Mouse (Mus musculus) midbrain, embryonic 11.5 days (tissue): ENCODE data around the gene Ror2. TPM values are rescaled to one million over a fixed set of nuclear protein-coding genes. Genes with fewer than 3 reads are reported as not detected.

Experiments
- ATAC-seq: fragments of 200-750 bp; cut with Nextera tagmentation; 2 replicates; pipeline ENCODE4 v1.8.0; 2017; ENCODE audit warnings: moderate TSS enrichment, moderate library complexity; ENCODE audit not compliant: low FRiP score
- DNase-seq: peaks from one replicate; pipeline ENCODE4 v3.0.0; 2015; ENCODE audit warnings: low spot score; ENCODE audit errors: missing footprints
- H3K27ac ChIP-seq: fragments of 300-500 bp; sonication (generic); 2 replicates; pipeline ENCODE4 v1.5.1; 2014; ENCODE audit warnings: low read depth, low read length
- H3K27me3 ChIP-seq: fragments of 300-500 bp; sonication (generic); 2 replicates; pipeline ENCODE4 v1.6.1; 2014; ENCODE audit warnings: mild to moderate bottlenecking, low read length, moderate library complexity, mixed read lengths; ENCODE audit not compliant: control insufficient read depth, insufficient read depth
- H3K36me3 ChIP-seq: fragments of 300-500 bp; sonication (generic); 2 replicates; pipeline ENCODE4 v1.6.1; 2014; ENCODE audit warnings: mild to moderate bottlenecking, low read length, moderate library complexity, mixed read lengths; ENCODE audit not compliant: control insufficient read depth, insufficient read depth
- H3K4me1 ChIP-seq: fragments of 300-500 bp; sonication (generic); 2 replicates; pipeline ENCODE4 v1.6.1; 2014; ENCODE audit warnings: low read length; ENCODE audit not compliant: control insufficient read depth, insufficient read depth
- H3K4me2 ChIP-seq: fragments of 300-500 bp; sonication (generic); 2 replicates; pipeline ENCODE4 v1.6.1; 2014; ENCODE audit warnings: mild to moderate bottlenecking, moderate library complexity
- H3K4me3 ChIP-seq: fragments of 300-500 bp; sonication (generic); 2 replicates; pipeline ENCODE4 v1.5.1; 2014; ENCODE audit warnings: low read depth, low read length
- H3K9ac ChIP-seq: fragments of 300-500 bp; sonication (generic); 2 replicates; pipeline ENCODE4 v1.6.1; 2014; ENCODE audit warnings: low read length
- H3K9me3 ChIP-seq: fragments of 300-500 bp; sonication (generic); 2 replicates; pipeline ENCODE4 v1.6.1; 2016; ENCODE audit warnings: low read length; ENCODE audit not compliant: control insufficient read depth
- WGBS: fragments of 180-500 bp; shearing (Covaris S2); extraction: QIAGEN DNeasy Blood & Tissue Kit; methylation state at CpG from one replicate; pipeline ENCODE4 v1.1.7; 2014; 5-methylcytosine and 5-hydroxymethylcytosine counted together
- polyA plus RNA-seq: library from polyadenylated mRNA; unstranded; fragments of >200 nt; fragmentation: Nextera tagmentation; extraction: Ambion mirVana; gene quantifications from 2 replicates; pipeline ENCODE4 v1.2.1, GENCODE M21; 2014

Gene Ror2
- polyA plus RNA-seq, 1 experiment from 2014 or later, result 4.8 TPM

- Histone ChIP-seq H3K36me3 (no peaks in the 10 kb centered on the region), H3K27me3 (no peaks in the 10 kb centered on the region), H3K4me3 (no peak overlapping the region), H3K4me2 (no peak overlapping the region), H3K27ac (no peak overlapping the region), H3K4me1 (no peaks in the 10 kb centered on the region), H3K9ac (no peak overlapping the region), H3K9me3 (no peaks in the 10 kb centered on the region)
- DNase-seq, result no peak
- 74% methylated on average over 6 of the region's 6 CpGs for WGBS
- no peak for ATAC-seq
Measured at GRCm38 (mm10) chr13:53248080-53248479, 37.8 kb downstream of the Ror2 start.

DNA sequence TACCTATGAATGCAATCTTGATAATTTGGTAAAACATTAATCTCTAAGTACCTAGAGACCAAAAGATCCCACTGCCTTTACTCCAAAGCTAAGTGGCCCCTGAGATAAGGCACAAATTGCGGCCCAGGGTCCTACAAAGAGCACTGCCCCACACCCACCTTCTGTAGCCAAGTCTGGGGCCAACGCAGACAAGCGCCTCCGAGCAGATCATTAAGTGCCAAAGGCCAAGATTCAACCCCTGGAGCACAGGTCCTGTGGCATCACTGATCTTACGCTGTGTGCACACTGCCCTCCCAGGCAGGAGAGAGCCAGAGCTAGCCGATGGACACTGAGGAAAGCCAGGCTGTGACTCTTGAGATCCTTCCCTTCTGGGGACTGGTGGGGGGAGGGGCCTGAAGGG lies 38.7 kb downstream of the Ror2 start:
- DNase-seq (no peak), ATAC-seq (no peak)
- Histone ChIP-seq H3K36me3 (no peaks in the 10 kb centered on the region), H3K4me1 (no peaks in the 10 kb centered on the region), H3K9ac (no peak overlapping the region), H3K4me2 (no peak overlapping the region), H3K27me3 (no peaks in the 10 kb centered on the region), H3K9me3 (no peaks in the 10 kb centered on the region), H3K4me3 (no peak overlapping the region), H3K27ac (no peak overlapping the region)
- WGBS, result 81% methylated on average over 6 of the region's 6 CpGs

DNA sequence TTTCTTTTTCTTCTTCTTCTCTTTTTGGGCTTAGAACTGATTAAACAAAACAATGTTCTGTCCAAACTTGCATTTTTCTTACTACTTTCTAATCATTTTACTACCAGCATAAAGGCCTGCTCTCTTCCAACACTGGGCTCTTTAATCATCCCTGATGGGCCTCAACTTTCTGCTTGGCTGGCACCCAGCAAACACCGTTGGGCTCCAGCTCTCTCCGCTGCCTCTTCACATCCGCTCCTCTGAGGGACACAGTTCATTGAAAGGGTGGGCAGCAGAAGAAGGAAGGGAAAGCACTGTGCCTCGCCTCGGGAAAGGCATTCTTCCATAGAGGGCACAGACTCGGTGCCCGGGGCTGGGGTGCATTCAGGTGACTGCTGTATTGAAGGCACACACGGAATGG lies 41.8 kb downstream of the Ror2 start:
- ATAC-seq, result no peak
- WGBS, result 82% methylated on average over 8 of the region's 8 CpGs
- Histone ChIP-seq H3K4me2 (no peak overlapping the region), H3K36me3 (no peaks in the 10 kb centered on the region), H3K4me3 (no peak overlapping the region), H3K27ac (no peak overlapping the region), H3K27me3 (no peaks in the 10 kb centered on the region), H3K9me3 (no peaks in the 10 kb centered on the region), H3K9ac (no peak overlapping the region), H3K4me1 (no peaks in the 10 kb centered on the region)
- DNase-seq, result no peak

GRCm38 (mm10) chr13:53237455-53237854 lies 48.5 kb downstream of the Ror2 start:
- no peak overlapping the region for H3K4me2 ChIP-seq
- no peak overlapping the region for H3K27ac ChIP-seq
- H3K36me3 ChIP-seq, result no peaks in the 10 kb centered on the region
- H3K9ac ChIP-seq, result no peak overlapping the region
- no peak overlapping the region for H3K4me3 ChIP-seq
- DNase-seq (peak; percentile 87), ATAC-seq (no peak)
- H3K9me3 ChIP-seq, result no peaks in the 10 kb centered on the region
- H3K4me1 ChIP-seq, result peaks cover 25% of the 10 kb centered on the region
- H3K27me3 ChIP-seq, result peaks cover 3% of the 10 kb centered on the region
- WGBS, result 56% methylated on average over 10 of the region's 10 CpGs

DNA sequence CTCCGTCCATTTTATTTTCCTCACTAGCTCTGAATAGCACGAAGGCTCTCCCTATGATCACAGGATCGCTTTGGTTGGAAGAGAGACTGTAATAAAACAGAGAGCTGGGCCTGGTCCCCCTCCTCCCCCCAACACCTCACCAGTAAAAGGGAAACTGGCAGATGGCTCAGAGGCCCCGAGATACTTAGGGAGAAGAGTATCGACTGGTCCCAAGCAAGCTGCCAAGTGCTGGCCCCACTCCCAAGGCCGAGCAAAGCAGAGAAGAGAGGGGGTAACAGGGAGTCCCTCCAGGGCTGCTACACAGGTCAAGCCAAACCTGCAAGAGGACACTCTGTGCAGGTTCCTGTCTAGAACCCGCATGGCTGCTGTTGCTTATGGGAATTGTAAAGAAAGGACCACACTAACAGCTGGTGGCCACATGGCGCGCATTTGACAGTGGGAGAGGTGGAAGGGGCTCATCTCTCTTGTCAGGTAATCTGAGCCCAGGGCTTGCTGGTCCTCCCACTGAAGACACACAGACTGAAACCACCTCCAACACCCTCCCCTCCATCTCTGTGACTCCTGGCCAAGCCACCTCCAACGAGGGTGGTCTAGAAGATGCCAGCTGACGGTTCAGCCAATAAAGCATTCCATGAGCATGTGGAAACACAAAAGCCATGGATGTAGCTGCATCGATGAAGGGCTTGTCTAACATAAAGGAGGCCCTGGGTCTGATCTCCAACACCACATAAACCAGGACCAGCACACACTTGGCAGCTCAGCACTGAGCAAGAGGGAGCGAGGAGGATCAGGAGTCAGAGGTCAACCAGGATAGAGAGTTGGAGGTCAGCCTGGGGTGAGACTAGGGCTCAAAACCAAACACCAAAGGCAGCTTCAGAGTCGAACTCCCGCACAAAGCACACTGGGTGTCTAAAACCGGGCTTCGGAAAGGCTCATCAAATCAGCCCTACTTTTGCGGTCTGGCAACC lies 49.2 kb downstream of the Ror2 start:
- H3K4me1 ChIP-seq, result peaks cover 26% of the 10 kb centered on the region
- no peak overlapping the region for H3K4me3 ChIP-seq
- peaks cover 3% of the 10 kb centered on the region for H3K27me3 ChIP-seq
- peak; percentile 89 for DNase-seq
- no peaks in the 10 kb centered on the region for H3K36me3 ChIP-seq
- no peak overlapping the region for H3K4me2 ChIP-seq
- ATAC-seq, result peak; percentile 29; the same call in 1 of the 2 replicates
- no peak overlapping the region for H3K9ac ChIP-seq
- H3K27ac ChIP-seq, result no peak overlapping the region
- H3K9me3 ChIP-seq, result no peaks in the 10 kb centered on the region
- 21% methylated on average over 18 of the region's 18 CpGs for WGBS

GRCm38 (mm10) chr13:53235953-53236352 lies 50.0 kb downstream of the Ror2 start:
- Histone ChIP-seq H3K9me3 (no peaks in the 10 kb centered on the region), H3K27ac (no peak overlapping the region), H3K4me2 (no peak overlapping the region), H3K36me3 (no peaks in the 10 kb centered on the region), H3K4me3 (no peak overlapping the region), H3K4me1 (peaks cover 29% of the 10 kb centered on the region), H3K9ac (no peak overlapping the region), H3K27me3 (peaks cover 3% of the 10 kb centered on the region)
- ATAC-seq, result no peak
- WGBS, result 9% methylated on average over 7 of the region's 7 CpGs
- DNase-seq, result peak; percentile 88

DNA sequence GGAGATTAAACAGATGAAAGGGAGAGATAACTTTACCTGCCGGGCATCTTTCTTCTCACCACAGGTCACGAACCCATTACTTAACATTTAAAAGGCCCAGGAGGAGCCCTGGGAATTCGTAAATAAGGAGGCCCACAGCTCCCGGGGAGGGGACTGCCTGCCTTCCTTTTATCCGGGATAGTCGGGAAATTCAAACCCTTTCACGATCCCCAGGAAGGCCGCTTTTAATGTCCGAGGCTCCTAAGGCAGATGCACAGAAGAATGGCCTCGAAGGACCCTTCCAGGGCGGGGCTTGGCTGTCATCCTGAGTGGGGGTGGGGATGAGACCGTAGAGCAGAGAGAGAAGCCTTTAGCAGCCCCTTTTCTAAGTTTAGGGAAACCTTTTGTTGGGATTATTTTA lies 51.1 kb downstream of the Ror2 start:
- H3K36me3 ChIP-seq, result no peaks in the 10 kb centered on the region
- WGBS, result 2% methylated on average over 12 of the region's 12 CpGs
- H3K4me3 ChIP-seq, result no peak overlapping the region
- DNase-seq, result peak; percentile 91
- H3K27me3 ChIP-seq, result peaks cover 3% of the 10 kb centered on the region
- no peaks in the 10 kb centered on the region for H3K9me3 ChIP-seq
- no peak overlapping the region for H3K9ac ChIP-seq
- H3K27ac ChIP-seq, result no peak overlapping the region
- H3K4me1 ChIP-seq, result peaks cover 31% of the 10 kb centered on the region
- peak overlapping the region; percentile 23; the same call in 1 of the 2 replicates for H3K4me2 ChIP-seq
- no peak for ATAC-seq

DNA sequence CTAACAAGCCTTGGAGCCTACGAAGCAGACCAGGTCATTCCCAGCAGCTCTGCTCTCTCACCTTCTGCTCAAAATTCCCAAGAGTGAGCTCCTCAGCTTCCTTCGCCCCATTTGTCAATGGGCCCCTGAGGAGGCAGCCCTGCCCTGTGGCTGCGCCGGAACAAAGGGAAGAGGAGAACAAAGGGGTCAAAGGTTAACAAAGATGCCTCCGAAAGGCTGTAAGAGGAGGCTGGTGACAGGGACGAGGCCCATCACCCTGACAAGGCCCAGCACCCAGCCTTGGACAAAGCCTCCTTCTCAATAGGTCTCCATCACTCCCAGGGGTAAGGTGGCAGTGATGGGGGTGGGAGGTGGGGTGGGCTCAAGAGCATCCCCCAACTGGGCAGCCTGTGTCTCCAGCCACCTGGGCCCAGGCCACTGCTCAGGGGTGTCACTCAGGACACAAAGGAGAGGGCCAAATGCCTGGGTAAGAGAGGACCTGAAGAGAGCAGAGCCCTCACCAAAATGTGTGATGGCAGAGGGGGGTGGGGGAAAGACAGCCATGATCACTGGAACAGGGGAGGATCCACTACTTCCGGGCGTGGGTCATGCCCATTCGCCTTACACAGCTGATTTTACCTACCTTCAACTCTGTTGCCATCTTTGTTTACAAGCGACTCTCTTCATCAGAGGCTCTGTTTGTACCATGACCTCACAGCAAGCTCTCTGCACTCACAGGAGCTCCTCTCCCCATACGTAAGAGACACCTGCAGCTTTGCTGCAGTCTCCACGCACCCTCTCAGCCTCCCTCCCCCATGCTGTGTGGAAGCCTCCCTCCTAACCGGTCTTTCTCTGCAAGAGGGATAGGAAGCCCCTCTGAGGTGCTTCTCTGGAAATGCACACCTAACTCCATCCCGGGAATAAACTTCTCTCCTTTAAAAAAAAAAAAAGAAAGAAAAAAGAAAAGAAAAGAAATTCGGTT lies 51.8 kb downstream of the Ror2 start:
- no peak overlapping the region for H3K27ac ChIP-seq
- H3K4me3 ChIP-seq, result no peak overlapping the region
- WGBS, result 7% methylated on average over 15 of the region's 15 CpGs
- no peaks in the 10 kb centered on the region for H3K9me3 ChIP-seq
- H3K27me3 ChIP-seq, result peaks cover 3% of the 10 kb centered on the region
- H3K4me1 ChIP-seq, result peaks cover 31% of the 10 kb centered on the region
- no peak overlapping the region for H3K9ac ChIP-seq
- no peaks in the 10 kb centered on the region for H3K36me3 ChIP-seq
- DNase-seq (peak; percentile 92), ATAC-seq (peak; percentile 43)
- no peak overlapping the region for H3K4me2 ChIP-seq
